Mouse (Mus musculus) heart, embryonic 14.5 days (tissue): ENCODE measurements at regions not wholly inside any gene's neighbourhood (a gene's known extent, or its start where the extent isn't known, plus 50 kb on each side); places are given as distances from the start of the nearest gene placed in this dataset.

Experiments used
- ATAC-seq: fragments of 200-750 bp; cut with Nextera tagmentation; 2 replicates; pipeline ENCODE4 v1.8.0; 2017; ENCODE audit warnings: low read depth, moderate TSS enrichment; ENCODE audit not compliant: insufficient number of reproducible peaks, insufficient read depth, low FRiP score
- H3K27ac ChIP-seq, 2 experiments: fragments of 200-500 bp in 1 of 2; fragments of 300-500 bp in 1 of 2; sonication (generic) in 1 of 2; replicated peaks in 1 of 2; 2 replicates each; pipeline ENCODE4 v1.5.1; 2012 to 2014; ENCODE audit warnings: low read depth in 2 of 2, low read length in 2 of 2, control low read depth in 1 of 2, mild to moderate bottlenecking in 1 of 2, mixed read lengths in 1 of 2; ENCODE audit not compliant: control insufficient read depth in 1 of 2, insufficient read depth in 1 of 2
- H3K27me3 ChIP-seq: fragments of 300-500 bp; sonication (generic); 2 replicates; pipeline ENCODE4 v1.6.1; 2014; ENCODE audit warnings: mild to moderate bottlenecking, low read length, control low read depth; ENCODE audit not compliant: control insufficient read depth, insufficient read depth
- H3K36me3 ChIP-seq: fragments of 300-500 bp; sonication (generic); 2 replicates; pipeline ENCODE4 v1.6.1; 2014; ENCODE audit warnings: mild to moderate bottlenecking, control low read depth, low read length, mixed read lengths; ENCODE audit not compliant: control insufficient read depth, insufficient read depth
- H3K4me1 ChIP-seq, 2 experiments: fragments of 200-500 bp in 1 of 2; fragments of 300-500 bp in 1 of 2; sonication (generic) in 1 of 2; 2 replicates each; pipeline ENCODE4 v1.6.1; 2012 to 2014; ENCODE audit warnings: low read length in 2 of 2, control low read depth in 1 of 2, mixed read lengths in 1 of 2; ENCODE audit not compliant: control insufficient read depth in 2 of 2, insufficient read depth in 2 of 2
- H3K4me2 ChIP-seq: fragments of 300-500 bp; sonication (generic); 2 replicates; pipeline ENCODE4 v1.6.1; 2014; ENCODE audit warnings: mild to moderate bottlenecking, low read length
- H3K4me3 ChIP-seq, 2 experiments: fragments of 200-500 bp in 1 of 2; fragments of 300-500 bp in 1 of 2; sonication (generic) in 1 of 2; 2 replicates each; pipeline ENCODE4 v1.5.1; 2012 to 2014; ENCODE audit warnings: low read length in 2 of 2, mild to moderate bottlenecking in 2 of 2, control low read depth in 1 of 2, low read depth in 1 of 2, moderate library complexity in 1 of 2; ENCODE audit not compliant: control insufficient read depth in 1 of 2, insufficient read depth in 1 of 2
- H3K9ac ChIP-seq: fragments of 300-500 bp; sonication (generic); 2 replicates; pipeline ENCODE4 v1.6.1; 2014; ENCODE audit warnings: mild to moderate bottlenecking, low read length
- H3K9me3 ChIP-seq: fragments of 300-500 bp; sonication (generic); 2 replicates; pipeline ENCODE4 v1.6.1; 2016; ENCODE audit warnings: low read length, control low read depth; ENCODE audit not compliant: control insufficient read depth
- WGBS: fragments of 180-500 bp; shearing (Covaris S2); extraction: QIAGEN DNeasy Blood & Tissue Kit; methylation state at CpG from one replicate; pipeline ENCODE4 v1.1.7; 2014; 5-methylcytosine and 5-hydroxymethylcytosine counted together

GRCm38 (mm10) chr19:37754024-37754423 lies 56.4 kb downstream of the Cyp26a1 start:
- no peak for ATAC-seq
- Histone ChIP-seq H3K27me3 (no peaks in the 10 kb centered on the region), H3K4me2 (no peak overlapping the region), H3K9ac (no peak overlapping the region), H3K4me1 (no peaks in the 10 kb centered on the region), H3K9me3 (no peaks in the 10 kb centered on the region; the same call in 1 of the 2 replicates), H3K4me3 (no peak overlapping the region), H3K36me3 (no peaks in the 10 kb centered on the region), H3K27ac (no peak overlapping the region)
- 82% methylated on average over 9 of the region's 9 CpGs for WGBS

- Histone ChIP-seq H3K36me3 (no peaks in the 10 kb centered on the region), H3K27ac (no peak overlapping the region), H3K4me2 (no peak overlapping the region), H3K9me3 (no peaks in the 10 kb centered on the region; the same call in 1 of the 2 replicates), H3K27me3 (no peaks in the 10 kb centered on the region), H3K4me1 (no peaks in the 10 kb centered on the region), H3K9ac (no peak overlapping the region), H3K4me3 (no peak overlapping the region)
- 83% methylated on average over 3 of the region's 3 CpGs for WGBS
- no peak for ATAC-seq
Observed at GRCm38 (mm10) chr19:37755372-37755771, 57.8 kb downstream of the Cyp26a1 start.

GRCm38 (mm10) chr19:37769376-37769775 lies 71.8 kb downstream of the Cyp26a1 start:
- H3K27me3 ChIP-seq = no peaks in the 10 kb centered on the region
- no peaks in the 10 kb centered on the region for H3K36me3 ChIP-seq
- H3K4me1 ChIP-seq = no peaks in the 10 kb centered on the region
- no peak overlapping the region for H3K4me3 ChIP-seq
- no peak overlapping the region for H3K9ac ChIP-seq
- 91% methylated on average over 4 of the region's 4 CpGs for WGBS
- no peak for ATAC-seq
- no peak overlapping the region for H3K27ac ChIP-seq
- H3K4me2 ChIP-seq = no peak overlapping the region
- H3K9me3 ChIP-seq = 0 out of 2 replicates have a peak, but pooled peaks cover 2% of the 10 kb centered on the region

- Histone ChIP-seq H3K9ac (no peak overlapping the region), H3K4me3 (no peak overlapping the region), H3K27me3 (no peaks in the 10 kb centered on the region), H3K9me3 (no peaks in the 10 kb centered on the region), H3K36me3 (no peaks in the 10 kb centered on the region), H3K4me1 (no peaks in the 10 kb centered on the region), H3K4me2 (no peak overlapping the region), H3K27ac (no peak overlapping the region)
- WGBS = 89% methylated on average over 6 of the region's 6 CpGs
- no peak for ATAC-seq
Observed at GRCm38 (mm10) chr19:37771956-37772355, 74.4 kb downstream of the Cyp26a1 start.

GRCm38 (mm10) chr19:37774551-37774950 lies 77.0 kb downstream of the Cyp26a1 start:
- 79% methylated on average over 4 of the region's 4 CpGs for WGBS

GRCm38 (mm10) chr19:37774966-37775365 lies 77.4 kb downstream of the Cyp26a1 start:
- H3K4me2 ChIP-seq = no peak overlapping the region
- no peaks in the 10 kb centered on the region for H3K9me3 ChIP-seq
- no peak overlapping the region for H3K4me3 ChIP-seq
- no peak overlapping the region for H3K27ac ChIP-seq
- peaks cover 0 to 5% of the 10 kb centered on the region in 2 experiments; a peak in 1 of 4 replicates for H3K4me1 ChIP-seq
- WGBS = 82% methylated on average over 1 of the region's 1 CpGs
- H3K36me3 ChIP-seq = no peaks in the 10 kb centered on the region
- no peak for ATAC-seq
- no peak overlapping the region for H3K9ac ChIP-seq
- H3K27me3 ChIP-seq = no peaks in the 10 kb centered on the region

More at GRCm38 (mm10) chr19:37774551-37774950, 77.0 kb downstream of the Cyp26a1 start:
- H3K4me1 ChIP-seq = peaks cover 0 to 3% of the 10 kb centered on the region in 2 experiments; a peak in 1 of 4 replicates
- no peak overlapping the region for H3K9ac ChIP-seq
- no peaks in the 10 kb centered on the region for H3K27me3 ChIP-seq
- H3K36me3 ChIP-seq = no peaks in the 10 kb centered on the region
- ATAC-seq = no peak
- no peak overlapping the region for H3K4me2 ChIP-seq
- no peak overlapping the region for H3K4me3 ChIP-seq
- no peaks in the 10 kb centered on the region for H3K9me3 ChIP-seq
- H3K27ac ChIP-seq = no peak overlapping the region

- Histone ChIP-seq H3K4me3 (no peak overlapping the region), H3K4me2 (no peak overlapping the region), H3K27ac (no peak overlapping the region), H3K36me3 (no peaks in the 10 kb centered on the region), H3K4me1 (peaks cover 0 to 8% of the 10 kb centered on the region in 2 experiments; a peak in 1 of 4 replicates), H3K9ac (no peak overlapping the region), H3K27me3 (no peaks in the 10 kb centered on the region), H3K9me3 (no peaks in the 10 kb centered on the region)
- no peak for ATAC-seq
- WGBS = 38% methylated on average over 6 of the region's 6 CpGs
Observed at GRCm38 (mm10) chr19:37777961-37778360, 80.4 kb downstream of the Cyp26a1 start.

GRCm38 (mm10) chr19:37778568-37778967 lies 81.0 kb downstream of the Cyp26a1 start:
- H3K27ac ChIP-seq = no peak overlapping the region
- no peak overlapping the region for H3K4me2 ChIP-seq
- no peak for ATAC-seq
- 82% methylated on average over 4 of the region's 4 CpGs for WGBS
- peaks cover 0 to 8% of the 10 kb centered on the region in 2 experiments; a peak in 1 of 4 replicates for H3K4me1 ChIP-seq
- H3K9me3 ChIP-seq = no peaks in the 10 kb centered on the region
- no peaks in the 10 kb centered on the region for H3K36me3 ChIP-seq
- no peaks in the 10 kb centered on the region for H3K27me3 ChIP-seq
- no peak overlapping the region for H3K9ac ChIP-seq
- no peak overlapping the region for H3K4me3 ChIP-seq
